Comparison of ENCODE assay signal across 18 mouse cellular contexts in genomic region chr13:52577326-52577920, GRCm38 (mm10). TPM values are rescaled to one million over a fixed set of nuclear protein-coding genes. Genes with fewer than 3 reads are reported as not detected.
DNase-seq lines count a peak whose midpoint lies in the region; ATAC-seq and TF ChIP-seq lines count a peak whose summit lies in the region.
"Had no signal": no experiment of that assay in that cellular context is flagged by ENCODE, and none has a peak within 500 bp of the region (broad histone marks: within the 10 kb centered on the region; RNA-seq: fewer than 3 reads in every experiment).

No protein-coding gene starts in this region.

- H3K27me3 ChIP-seq in kidney, embryonic 14.5 days (ENCODE audit: control insufficient read depth, insufficient read depth, low read length): no peaks in the 10 kb centered on the region
- H3K27me3 ChIP-seq in MEL (ENCODE audit: control insufficient read depth in 1 of 2, insufficient read depth in 2 of 2, low read length in 2 of 2): no peaks in the 10 kb centered on the region
- peaks cover under 1% of the 10 kb centered on the region; the same call in 1 of the 2 replicates for H3K27me3 ChIP-seq in liver, embryonic 13.5 days
- H3K27me3 ChIP-seq: stomach, embryonic 15.5 days had no signal

- no peak for TF ChIP-seq EP300 in MEL (IDR thresholded peaks at IDR 0.05; ENCODE audit: low read depth in 1 of 2, low read length in 2 of 2)

- no peak for TF ChIP-seq POLR2A in MEL (IDR thresholded peaks at IDR 0.05; ENCODE audit: control insufficient read depth in 1 of 2, insufficient read depth in 1 of 2, low read depth in 1 of 2, low read length in 2 of 2, poor library complexity in 1 of 2)

- no peak for TF ChIP-seq RAD21 in MEL (IDR thresholded peaks at IDR 0.05; ENCODE audit: low read depth, low read length)

- ATAC-seq in kidney, embryonic 14.5 days (ENCODE audit: low FRiP score, low TSS enrichment): no peak
- peak; percentile 36; the same call in 1 of the 2 replicates for ATAC-seq in common myeloid progenitor, adult 5-6 weeks (replicated peaks; ENCODE audit: low read depth, poor library complexity, severe bottlenecking)
- peak; percentile 58 for ATAC-seq in liver, embryonic 13.5 days (ENCODE audit: low read depth)
- ATAC-seq: forebrain, embryonic 16.5 days; inflammation-experienced regulatory T-cells, adult 6 months had no signal

- no peak overlapping the region for H3K9ac ChIP-seq in kidney, embryonic 14.5 days (ENCODE audit: low read depth, low read length)
- no peak overlapping the region for H3K9ac ChIP-seq in MEL (ENCODE audit: control insufficient read depth, low read depth, low read length, poor library complexity, severe bottlenecking)
- H3K9ac ChIP-seq in liver, embryonic 13.5 days: no peak overlapping the region
- H3K9ac ChIP-seq: stomach, embryonic 15.5 days had no signal

- no peak for DNase-seq in kidney, adult 9 months
- peak; percentile 30 for DNase-seq in MEL (ENCODE audit: low read depth, low spot score)
- DNase-seq in liver, embryonic 13.5 days: no peak
- DNase-seq in ovary, adult 18-20 months (ENCODE audit: low spot score): no peak
- no peak for DNase-seq in gastrocnemius, adult 8-10 months (ENCODE audit: low spot score in 2 of 2)
- DNase-seq: adrenal gland, adult 8-10 months; cerebellum, adult 9-10 months; gastrocnemius, postnatal 10 days; kidney, postnatal 4 days; left cerebral cortex, postnatal 4 days; lung, adult 2 months had no signal

- no peak overlapping the region for H3K4me2 ChIP-seq in kidney, embryonic 14.5 days (replicated peaks; ENCODE audit: low read depth, low read length)
- H3K4me2 ChIP-seq in liver, embryonic 13.5 days: no peak overlapping the region
- H3K4me2 ChIP-seq: midbrain, embryonic 11.5 days; stomach, embryonic 15.5 days had no signal

- no peak overlapping the region for H3K4me3 ChIP-seq in kidney, embryonic 14.5 days (ENCODE audit: low read length)
- H3K4me3 ChIP-seq in MEL (ENCODE audit: control insufficient read depth in 1 of 2, insufficient read depth in 1 of 2, low read depth in 2 of 2, low read length in 2 of 2): no peak overlapping the region
- H3K4me3 ChIP-seq in liver, embryonic 13.5 days (replicated peaks): no peak overlapping the region
- H3K4me3 ChIP-seq: stomach, embryonic 15.5 days had no signal

- no peaks in the 10 kb centered on the region for H3K36me3 ChIP-seq in kidney, embryonic 14.5 days (ENCODE audit: control insufficient read depth, insufficient read depth, low read length)
- no peaks in the 10 kb centered on the region; a peak in 1 of 4 replicates for H3K36me3 ChIP-seq in MEL (ENCODE audit: control insufficient read depth in 1 of 2, insufficient read depth in 2 of 2, low read length in 2 of 2)
- H3K36me3 ChIP-seq in liver, embryonic 13.5 days: no peaks in the 10 kb centered on the region
- H3K36me3 ChIP-seq: G1E; stomach, embryonic 15.5 days had no signal

- 44% methylated on average over 3 of the region's 3 CpGs for WGBS in kidney, embryonic 14.5 days
- WGBS in liver, embryonic 13.5 days (ENCODE audit: insufficient replicate concordance): 10% methylated on average over 3 of the region's 3 CpGs

- peak overlapping the region; percentile 62; the same call in 1 of the 2 replicates for H3K27ac ChIP-seq in kidney, embryonic 14.5 days (ENCODE audit: low read depth, low read length)
- no peak overlapping the region for H3K27ac ChIP-seq in MEL (ENCODE audit: control insufficient read depth, low read depth, low read length)
- H3K27ac ChIP-seq in liver, embryonic 13.5 days: no peak overlapping the region; the same call in 1 of the 2 replicates
- H3K27ac ChIP-seq: stomach, embryonic 15.5 days had no signal

- no peaks in the 10 kb centered on the region for H3K79me2 ChIP-seq in MEL (ENCODE audit: control insufficient read depth, insufficient read depth, low read length, poor library complexity)

- TF ChIP-seq CTCF in MEL (IDR thresholded peaks at IDR 0.05 in 2 of 3, conservative IDR thresholded peaks at IDR 0.05 in 1 of 3; ENCODE audit: control insufficient read depth in 1 of 3, insufficient read depth in 1 of 3, low read depth in 2 of 3, low read length in 3 of 3, poor library complexity in 1 of 3, severe bottlenecking in 1 of 3): no peak

- H3K4me1 ChIP-seq in kidney, embryonic 14.5 days (ENCODE audit: control insufficient read depth, insufficient read depth, low read length): peaks cover 16% of the 10 kb centered on the region
- peaks cover 3 to 6% of the 10 kb centered on the region in 2 experiments; a peak in 3 of 4 replicates for H3K4me1 ChIP-seq in MEL (ENCODE audit: control insufficient read depth in 1 of 2, insufficient read depth in 2 of 2, low read length in 2 of 2)
- peaks cover 19% of the 10 kb centered on the region for H3K4me1 ChIP-seq in liver, embryonic 13.5 days (replicated peaks)
- H3K4me1 ChIP-seq: stomach, embryonic 15.5 days had no signal

- no peaks in the 10 kb centered on the region for H3K9me3 ChIP-seq in kidney, embryonic 14.5 days (ENCODE audit: control insufficient read depth, low read length)
- no peaks in the 10 kb centered on the region for H3K9me3 ChIP-seq in MEL (replicated peaks; ENCODE audit: insufficient read depth, low read length)
- no peaks in the 10 kb centered on the region for H3K9me3 ChIP-seq in liver, embryonic 13.5 days (replicated peaks)
- H3K9me3 ChIP-seq: stomach, embryonic 15.5 days had no signal

TF ChIP-seq in MEL, 35 proteins besides CTCF, POLR2A, EP300 and RAD21:
- TF ChIP-seq USF1 (IDR thresholded peaks at IDR 0.05; ENCODE audit: low read depth, low read length) (no peak), MAZ (IDR thresholded peaks at IDR 0.05; ENCODE audit: low read depth, low read length) (no peak), TAL1 (IDR thresholded peaks at IDR 0.05; ENCODE audit: low read length) (peak; percentile 30; the same call in 1 of the 2 replicates)

RNA-seq across cellular contexts. Expression of gene Syk, which starts 5.5 kb away (rescaled TPM):
- 5.9 and 10.0 TPM in 2 replicates for polyA plus RNA-seq in kidney, embryonic 14.5 days (2014; fragmentation: Nextera tagmentation; extraction: Ambion mirVana)
- total RNA-seq in MEL (2012; rRNA removed): 13.3 and 14.4 TPM in 2 replicates
- polyA plus RNA-seq in MEL (2012; ENCODE audit: insufficient read depth in 1 of 2, insufficient read length in 2 of 2, low read depth in 1 of 2, low replicate concordance in 2 of 2, missing spikeins in 1 of 2): 10 to 100 TPM in 1 of 2 experiments, not detected in 1; 23.8 TPM
- total RNA-seq in common myeloid progenitor, adult 5-6 weeks (2017): 79.3 and 83.0 TPM in 2 replicates
- 4.4 and 5.0 TPM in 2 replicates for polyA plus RNA-seq in liver, embryonic 13.5 days (2015; fragmentation: Nextera tagmentation; extraction: Ambion mirVana)
- 1 to 10 TPM in 3 of 4 experiments, under 1 TPM in 1; 0.46 to 1.6 (median 1.3) TPM for total RNA-seq in gastrocnemius, adult 8-10 months (2022)
- polyA plus RNA-seq: G1E had no signal

RNA-seq across cellular contexts. Expression of gene Diras2, which starts 46.3 kb away (rescaled TPM):
- polyA plus RNA-seq in kidney, embryonic 14.5 days (2014; fragmentation: Nextera tagmentation; extraction: Ambion mirVana): 0.18 and 0.23 TPM in 2 replicates
- total RNA-seq in MEL (2012; rRNA removed): not detected in 2 replicates
- polyA plus RNA-seq in MEL (2012; ENCODE audit: insufficient read depth in 1 of 2, insufficient read length in 2 of 2, low read depth in 1 of 2, low replicate concordance in 2 of 2, missing spikeins in 1 of 2): not detected
- total RNA-seq in common myeloid progenitor, adult 5-6 weeks (2017): 1.5 and 2.0 TPM in 2 replicates
- polyA plus RNA-seq in liver, embryonic 13.5 days (2015; fragmentation: Nextera tagmentation; extraction: Ambion mirVana): 0.02 and 0.09 TPM in 2 replicates
- total RNA-seq in gastrocnemius, adult 8-10 months (2022): under 1 TPM; 0.07 to 0.13 (median 0.10) TPM
- polyA plus RNA-seq: G1E; inflammation-experienced regulatory T-cells, adult 6 months had no signal
